Mouse (Mus musculus) thymus, adult 2 months (tissue): ENCODE measurements around the gene Dnajc11. TPM values are rescaled to one million over a fixed set of nuclear protein-coding genes. Genes with fewer than 3 reads are reported as not detected.

Experiments used
- DNase-seq: peaks from one replicate; pipeline ENCODE4 v3.0.0; 2021
- H3K27ac ChIP-seq: fragments of 200-500 bp; 2 replicates; pipeline ENCODE4 v1.5.1; 2012; ENCODE audit warnings: low read length, control low read depth; ENCODE audit not compliant: control insufficient read depth, insufficient read depth
- H3K27me3 ChIP-seq: fragments of 200-500 bp; 2 replicates; pipeline ENCODE4 v1.6.1; 2012; ENCODE audit warnings: mild to moderate bottlenecking, low read length, moderate library complexity, mixed read lengths; ENCODE audit not compliant: control insufficient read depth, insufficient read depth
- H3K36me3 ChIP-seq: fragments of 200-500 bp; 2 replicates; pipeline ENCODE4 v1.6.1; 2012; ENCODE audit warnings: mild to moderate bottlenecking, low read length, moderate library complexity; ENCODE audit not compliant: control insufficient read depth, insufficient read depth
- H3K4me1 ChIP-seq: fragments of 200-500 bp; replicated peaks from 2 replicates; pipeline ENCODE4 v1.6.1; 2012; ENCODE audit warnings: low read length; ENCODE audit not compliant: control insufficient read depth, insufficient read depth
- H3K4me3 ChIP-seq: fragments of 200-500 bp; 2 replicates; pipeline ENCODE4 v1.5.1; 2012; ENCODE audit warnings: mild to moderate bottlenecking, low read length, control low read depth, moderate library complexity; ENCODE audit not compliant: control insufficient read depth, insufficient read depth
- CTCF ChIP-seq: fragments of 200-500 bp; IDR thresholded peaks from 2 replicates; pipeline ENCODE4 v1.5.1; 2012; ENCODE audit warnings: mild to moderate bottlenecking, control low read depth, low read length, moderate library complexity, borderline replicate concordance; ENCODE audit not compliant: control insufficient read depth, poor library complexity, insufficient read depth; ENCODE audit errors: extremely low read depth
- POLR2A ChIP-seq: fragments of 200-500 bp; IDR thresholded peaks from 2 replicates; pipeline ENCODE4 v1.6.1; 2012; ENCODE audit warnings: mild to moderate bottlenecking, low read length, control low read depth, moderate library complexity; ENCODE audit not compliant: control insufficient read depth, poor library complexity, insufficient read depth; ENCODE audit errors: extremely low read depth
- WGBS: fragments of 180-500 bp; shearing (Covaris S2); methylation state at CpG from one replicate; pipeline ENCODE4 v1.1.7; 2018; 5-methylcytosine and 5-hydroxymethylcytosine counted together
- polyA plus RNA-seq: library from polyadenylated mRNA; depleted of rRNA; stranded (reverse); fragments of >200 nt; gene quantifications from 2 replicates; pipeline ENCODE4 v1.2.3, GENCODE M21; 2012

Dnajc11 gene
- polyA plus RNA-seq, 1 experiment: 61.4 TPM

- H3K27me3 ChIP-seq: no peaks in the 10 kb centered on the region
- TF ChIP-seq CTCF: no peak
- TF ChIP-seq POLR2A: no peak
- DNase-seq: no peak
- no peak overlapping the region for H3K27ac ChIP-seq
- H3K4me3 ChIP-seq: no peak overlapping the region
- 95% methylated on average over 17 of the region's 17 CpGs for WGBS
- no peaks in the 10 kb centered on the region for H3K36me3 ChIP-seq
- peaks cover 21% of the 10 kb centered on the region for H3K4me1 ChIP-seq
These were observed 49.6 kb downstream of the Dnajc11 start for GRCm38 (mm10) chr4:151983043-151983442.

DNA sequence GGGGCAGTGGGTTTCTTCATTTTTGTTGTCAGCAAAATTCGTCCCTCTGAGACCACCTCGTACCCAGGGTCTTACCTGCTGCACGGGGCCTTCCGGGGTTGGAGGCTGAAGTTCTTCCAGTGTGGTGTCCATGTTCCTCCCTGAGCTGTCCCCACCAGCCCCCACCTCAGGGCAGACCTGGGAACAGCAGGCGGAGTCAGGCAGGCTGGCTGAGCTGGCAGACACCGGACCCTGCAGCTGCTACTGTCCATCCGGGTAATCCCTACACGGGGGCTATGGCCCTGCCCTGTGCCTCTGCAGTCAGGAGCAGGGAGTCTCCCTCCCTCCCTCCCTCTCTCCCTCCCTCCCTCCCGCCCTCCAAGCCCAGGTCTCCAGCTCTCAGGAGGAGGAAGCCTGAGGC, 50.1 kb downstream of the Dnajc11 start:
- DNase-seq: no peak
- no peaks in the 10 kb centered on the region for H3K36me3 ChIP-seq
- H3K27ac ChIP-seq: no peak overlapping the region

DNA sequence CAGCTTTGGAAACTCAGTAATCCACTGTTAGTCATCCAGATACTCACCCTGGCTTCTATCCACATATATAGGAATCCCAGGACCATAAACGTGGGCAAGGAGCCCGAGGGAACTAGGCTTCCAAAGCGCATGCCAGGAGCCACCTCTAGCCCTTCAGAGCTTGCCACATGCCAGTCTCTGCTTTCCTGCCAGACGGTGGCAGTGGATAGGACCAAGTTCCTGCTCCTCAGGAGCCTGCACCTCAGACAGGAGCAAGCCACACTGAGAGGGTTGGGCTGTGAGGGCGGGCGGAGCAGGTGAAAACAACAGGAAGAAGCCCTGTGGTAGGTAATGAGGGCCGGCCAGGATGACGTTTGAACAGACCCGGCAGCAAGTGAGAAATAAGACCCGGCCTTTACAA, 52.4 kb downstream of the Dnajc11 start:
- TF ChIP-seq POLR2A: no peak
- no peak for TF ChIP-seq CTCF
- Histone ChIP-seq H3K27ac (no peak overlapping the region), H3K36me3 (peaks cover under 1% of the 10 kb centered on the region; the same call in 1 of the 2 replicates), H3K4me1 (peaks cover 29% of the 10 kb centered on the region), H3K27me3 (no peaks in the 10 kb centered on the region), H3K4me3 (no peak overlapping the region)
- WGBS: 58% methylated on average over 10 of the region's 10 CpGs
- no peak for DNase-seq

More for the DNA sequence above, 50.1 kb downstream of the Dnajc11 start:
- 82% methylated on average over 9 of the region's 9 CpGs for WGBS
- Histone ChIP-seq H3K4me3 (no peak overlapping the region), H3K27me3 (no peaks in the 10 kb centered on the region), H3K4me1 (peaks cover 24% of the 10 kb centered on the region)
- no peak for TF ChIP-seq CTCF
- TF ChIP-seq POLR2A: no peak

- WGBS: 87% methylated on average over 8 of the region's 8 CpGs
- DNase-seq: no peak
- Histone ChIP-seq H3K27ac (no peak overlapping the region), H3K4me1 (peaks cover 29% of the 10 kb centered on the region), H3K27me3 (no peaks in the 10 kb centered on the region), H3K36me3 (peaks cover 8% of the 10 kb centered on the region; the same call in 1 of the 2 replicates), H3K4me3 (no peak overlapping the region)
- TF ChIP-seq POLR2A (no peak), CTCF (no peak)
These were observed 53.2 kb downstream of the Dnajc11 start for GRCm38 (mm10) chr4:151986650-151987049.

- no peaks in the 10 kb centered on the region for H3K27me3 ChIP-seq
- no peak overlapping the region for H3K27ac ChIP-seq
- DNase-seq: no peak
- 22% methylated on average over 10 of the region's 10 CpGs for WGBS
- TF ChIP-seq POLR2A (no peak), CTCF (no peak)
- H3K4me3 ChIP-seq: peak overlapping the region; percentile 90
- peaks cover 9% of the 10 kb centered on the region; the same call in 1 of the 2 replicates for H3K36me3 ChIP-seq
- peaks cover 29% of the 10 kb centered on the region for H3K4me1 ChIP-seq
These were observed 54.5 kb downstream of the Dnajc11 start for GRCm38 (mm10) chr4:151988014-151988341.

- peak; percentile 88 for DNase-seq
These were observed 55.0 kb downstream of the Dnajc11 start, which contains the start of gene Thap3 for GRCm38 (mm10) chr4:151988342-151989109. Gene Thap3, minus strand, starts transcription at chr4:151988997.

More at GRCm38 (mm10) chr4:151988342-151989109, 55.0 kb downstream of the Dnajc11 start, which contains the start of gene Thap3:
- WGBS: under 1% methylated on average over 54 of the region's 54 CpGs
- H3K4me1 ChIP-seq: peaks cover 29% of the 10 kb centered on the region
- peak within 1 kb of the TSS; percentile 90 for H3K4me3 ChIP-seq
- H3K36me3 ChIP-seq: peaks cover 9% of the 10 kb centered on the region; the same call in 1 of the 2 replicates
- no peaks in the 10 kb centered on the region for H3K27me3 ChIP-seq
- TF ChIP-seq POLR2A (peak; percentile 46; the same call in 1 of the 2 replicates), CTCF (no peak)
- H3K27ac ChIP-seq: no peak within 1 kb of the TSS
